Mouse (Mus musculus) layer of hippocampus, postnatal 14 days (tissue): ENCODE measurements at regions not wholly inside any gene's neighbourhood (a gene's known extent, or its start where the extent isn't known, plus 50 kb on each side); places are given as distances from the start of the nearest gene placed in this dataset.

Source experiments
- DNase-seq, 2 experiments: peaks; one replicate each; pipeline ENCODE4 v3.0.0; 2021 to 2022; ENCODE audit warnings: low spot score in 2 of 2, mixed read lengths in 1 of 2

GRCm38 (mm10) chr12:95054887-95055286, 637.1 kb upstream of the Flrt2 start:
- DNase-seq = no peak

GRCm38 (mm10) chr12:95056926-95057325, 635.1 kb upstream of the Flrt2 start:
- no peak for DNase-seq

- DNase-seq = peak in 1 of 2 experiments; percentile 76
These were observed 632.6 kb upstream of the Flrt2 start for GRCm38 (mm10) chr12:95059396-95059795.

- DNase-seq = no peak
These were observed 619.7 kb upstream of the Flrt2 start for GRCm38 (mm10) chr12:95072307-95072706.

GRCm38 (mm10) chr12:95119223-95119952, 572.6 kb upstream of the Flrt2 start:
- DNase-seq = no peak

- DNase-seq = no peak
These were observed 559.2 kb upstream of the Flrt2 start for GRCm38 (mm10) chr12:95132804-95133203.

- DNase-seq = no peak
These were observed 558.5 kb upstream of the Flrt2 start for GRCm38 (mm10) chr12:95133482-95133881.

- DNase-seq = no peak
These were observed 553.9 kb upstream of the Flrt2 start for GRCm38 (mm10) chr12:95138167-95138566.

- peak; percentile 5 to 58 for DNase-seq
These were observed 521.0 kb upstream of the Flrt2 start for GRCm38 (mm10) chr12:95171051-95171450.

GRCm38 (mm10) chr12:95173810-95174402, 518.1 kb upstream of the Flrt2 start:
- no peak for DNase-seq

GRCm38 (mm10) chr12:95202486-95202885, 489.5 kb upstream of the Flrt2 start:
- DNase-seq = peak in 1 of 2 experiments; percentile 2

- no peak for DNase-seq
These were observed 486.9 kb upstream of the Flrt2 start for GRCm38 (mm10) chr12:95205081-95205480.

GRCm38 (mm10) chr12:95239158-95239779, 452.8 kb upstream of the Flrt2 start:
- no peak for DNase-seq

- DNase-seq = no peak
These were observed 424.8 kb upstream of the Flrt2 start for GRCm38 (mm10) chr12:95267187-95267586.

GRCm38 (mm10) chr12:95305386-95305785, 386.6 kb upstream of the Flrt2 start:
- DNase-seq = no peak

GRCm38 (mm10) chr12:95315151-95315750, 376.8 kb upstream of the Flrt2 start:
- DNase-seq = no peak

GRCm38 (mm10) chr12:95316820-95317219, 375.2 kb upstream of the Flrt2 start:
- DNase-seq = peak in 1 of 2 experiments; percentile 1

- no peak for DNase-seq
These were observed 370.3 kb upstream of the Flrt2 start for GRCm38 (mm10) chr12:95321693-95322092.

- DNase-seq = no peak
These were observed 362.4 kb upstream of the Flrt2 start for GRCm38 (mm10) chr12:95329666-95330065.

GRCm38 (mm10) chr12:95347786-95348185, 344.2 kb upstream of the Flrt2 start:
- no peak for DNase-seq

GRCm38 (mm10) chr12:95355151-95355550, 336.9 kb upstream of the Flrt2 start:
- DNase-seq = no peak
